Mouse (Mus musculus): Measurements from ENCODE around the gene Pitpnm2.

DNA sequence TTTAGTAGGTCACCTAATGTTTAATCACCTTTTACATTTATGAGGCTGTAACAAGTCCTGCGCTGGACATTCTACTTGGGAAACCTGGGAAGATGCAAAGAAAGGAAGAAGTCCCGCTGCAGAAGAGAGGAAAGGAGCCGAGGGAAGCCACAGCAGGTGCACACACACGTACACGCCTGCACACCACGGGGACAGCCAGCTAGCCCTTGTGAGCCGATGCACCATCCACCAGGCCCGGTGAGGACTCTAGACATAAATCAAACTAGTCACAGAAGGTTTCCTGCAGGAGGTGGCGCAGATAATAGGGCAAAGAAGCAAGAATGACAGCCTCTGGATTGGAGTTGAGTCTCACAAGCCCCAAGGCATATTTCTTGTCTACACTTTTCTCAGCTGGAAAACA is 19.1 kb downstream of the Pitpnm2 start:
- no peak for TF ChIP-seq CTCF (IDR thresholded peaks at IDR 0.05; ENCODE audit: control insufficient read depth, insufficient read depth, low read length)
- TF ChIP-seq POLR2A (IDR thresholded peaks at IDR 0.05; ENCODE audit: borderline replicate concordance, control insufficient read depth, low read depth, low read length), result no peak

Data from bone marrow, adult 2 months (tissue).